Mouse (Mus musculus) adrenal gland, postnatal 10 days (tissue): ENCODE results near the gene Tnp1. TPM values are rescaled to one million over a fixed set of nuclear protein-coding genes. Genes with fewer than 3 reads are reported as not detected.

ENCODE experiments used
- DNase-seq: peaks from one replicate; pipeline ENCODE4 v3.0.0; 2021; ENCODE audit warnings: mixed read lengths
- total RNA-seq, 2 experiments: library from RNA; stranded (reverse); gene quantifications; 2 replicates each; pipeline ENCODE4 v1.2.3; 2021

Tnp1 gene
- total RNA-seq, 2 experiments from 2014 or later: not detected

DNA sequence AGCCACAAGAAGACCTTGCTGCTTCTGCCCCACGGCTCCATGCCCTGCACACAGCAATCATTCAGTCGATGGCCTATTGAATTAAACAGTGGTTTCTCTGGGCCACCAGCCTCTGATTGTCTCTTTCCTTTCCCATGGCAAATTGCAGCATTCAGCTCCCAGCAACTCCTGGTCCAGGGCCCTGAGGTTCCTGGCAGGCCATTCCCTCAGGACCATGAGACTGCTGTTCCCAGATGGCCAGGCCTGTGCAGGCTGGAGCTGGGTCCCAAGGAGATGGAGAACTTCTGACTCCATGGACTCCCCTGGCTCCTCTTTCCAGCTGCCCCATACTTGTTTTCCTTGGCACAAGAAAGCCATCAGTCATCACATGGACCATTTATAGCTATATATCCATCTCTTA is 10.8 kb downstream of the Tnp1 start:
- no peak for DNase-seq

GRCm38 (mm10) chr1:73002637-73003036 is 13.1 kb downstream of the Tnp1 start:
- no peak for DNase-seq

GRCm38 (mm10) chr1:73001961-73002360 is 13.7 kb downstream of the Tnp1 start:
- no peak for DNase-seq

GRCm38 (mm10) chr1:72994751-72995528 is 20.8 kb downstream of the Tnp1 start:
- no peak for DNase-seq

DNA sequence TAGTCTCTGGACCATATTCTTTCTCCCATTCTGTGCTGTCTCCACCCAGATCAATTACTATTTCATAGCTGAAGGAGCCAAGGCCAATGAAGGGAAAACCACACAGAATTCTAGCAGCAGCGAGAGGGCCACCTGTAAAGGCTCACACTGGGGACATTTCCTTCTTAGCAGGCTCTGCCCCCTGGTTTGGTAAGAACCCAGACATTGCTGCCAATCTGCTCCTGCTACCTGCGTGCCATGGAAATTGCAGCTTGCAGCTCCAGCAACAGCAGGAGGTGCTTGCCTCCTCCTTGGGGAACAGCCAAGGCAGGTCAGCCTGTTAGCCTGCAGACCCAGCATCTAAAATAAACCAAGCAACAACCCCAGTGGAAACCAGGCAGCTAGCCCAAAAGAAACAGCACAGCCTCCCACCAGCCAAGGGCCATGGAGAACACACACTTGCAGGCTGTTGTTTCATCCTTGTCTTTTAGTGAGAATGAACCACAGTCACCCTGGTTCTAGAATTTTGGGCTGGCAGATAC is 22.7 kb downstream of the Tnp1 start:
- DNase-seq: no peak

DNA sequence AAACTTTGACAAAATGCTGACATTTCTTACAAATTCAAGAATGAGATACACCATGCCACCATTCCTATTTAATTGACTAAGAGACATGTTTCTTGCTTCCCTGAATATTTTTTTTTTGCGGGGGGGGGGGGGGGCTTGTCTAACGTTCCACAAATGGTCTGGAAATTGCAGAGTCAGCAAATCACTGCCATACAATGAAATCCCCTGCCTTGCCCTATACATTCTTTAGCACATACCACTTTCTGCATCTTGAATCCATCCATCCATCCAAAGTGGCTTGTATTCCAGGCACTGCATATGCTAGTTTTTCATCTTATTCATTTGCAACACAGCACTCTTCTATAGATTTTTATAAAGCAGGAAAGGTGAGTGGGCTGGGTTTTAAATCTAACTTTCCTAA is 23.5 kb downstream of the Tnp1 start:
- DNase-seq: no peak

- DNase-seq: no peak
Observed at GRCm38 (mm10) chr1:72988904-72989303, 26.8 kb downstream of the Tnp1 start.

- no peak for DNase-seq
Observed at GRCm38 (mm10) chr1:72986715-72987114, 29.0 kb downstream of the Tnp1 start.

GRCm38 (mm10) chr1:72978956-72979355 is 36.8 kb downstream of the Tnp1 start:
- no peak for DNase-seq

DNA sequence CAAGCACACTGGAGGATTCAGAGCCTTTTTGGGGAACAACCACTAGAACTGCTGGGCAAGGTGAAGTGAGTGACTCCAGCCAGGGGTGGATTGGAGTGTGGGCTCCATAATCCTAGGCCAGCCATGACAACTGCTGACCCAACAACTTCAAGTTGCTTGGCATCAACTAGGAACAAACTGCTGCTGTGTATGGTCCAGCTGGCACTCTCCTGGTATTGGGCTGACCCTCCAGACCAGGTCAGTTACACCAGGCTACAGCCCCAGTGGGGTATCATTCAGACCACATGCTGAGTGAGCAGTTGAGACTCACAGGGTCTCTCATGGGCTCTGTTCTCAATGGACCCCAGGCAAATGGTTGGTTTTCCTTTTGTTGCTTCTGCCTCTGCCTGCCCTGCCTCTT is 41.5 kb downstream of the Tnp1 start:
- no peak for DNase-seq

- DNase-seq: peak; percentile 60
Observed at GRCm38 (mm10) chr1:72970461-72970860, 45.2 kb downstream of the Tnp1 start.

DNA sequence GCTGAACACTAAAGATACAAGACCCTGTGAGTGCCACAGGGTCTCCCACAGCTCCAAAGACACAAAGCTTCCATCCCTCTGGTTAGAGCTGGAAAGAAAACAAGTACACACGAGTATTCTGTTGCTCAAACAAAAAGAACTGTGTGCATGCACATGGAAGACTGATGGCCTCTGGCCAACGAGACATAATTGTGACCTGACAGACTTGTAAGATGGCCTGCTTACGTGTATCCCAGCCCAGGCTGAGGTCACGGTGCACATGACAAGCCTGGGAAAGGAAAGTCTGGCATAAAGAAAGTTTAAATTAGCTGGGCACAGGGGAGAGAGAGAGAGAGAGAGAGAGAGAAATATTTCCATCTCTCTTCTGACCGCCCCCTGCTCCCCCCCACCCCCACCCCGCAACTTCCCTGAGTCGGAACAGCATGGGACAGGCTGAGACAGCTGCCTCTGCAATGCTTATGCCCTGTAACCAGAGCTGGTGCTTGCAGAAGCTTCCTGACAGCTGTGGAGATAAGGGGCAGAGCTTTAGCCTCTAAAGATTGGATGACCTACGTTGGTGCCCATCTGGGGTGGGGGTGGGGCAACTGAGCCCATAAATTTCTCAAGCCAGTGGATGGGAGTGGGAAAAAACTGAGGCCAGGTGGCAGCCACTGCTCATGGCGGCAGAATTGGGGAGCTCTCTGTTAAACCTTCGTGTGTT is 46.4 kb downstream of the Tnp1 start:
- DNase-seq: no peak

DNA sequence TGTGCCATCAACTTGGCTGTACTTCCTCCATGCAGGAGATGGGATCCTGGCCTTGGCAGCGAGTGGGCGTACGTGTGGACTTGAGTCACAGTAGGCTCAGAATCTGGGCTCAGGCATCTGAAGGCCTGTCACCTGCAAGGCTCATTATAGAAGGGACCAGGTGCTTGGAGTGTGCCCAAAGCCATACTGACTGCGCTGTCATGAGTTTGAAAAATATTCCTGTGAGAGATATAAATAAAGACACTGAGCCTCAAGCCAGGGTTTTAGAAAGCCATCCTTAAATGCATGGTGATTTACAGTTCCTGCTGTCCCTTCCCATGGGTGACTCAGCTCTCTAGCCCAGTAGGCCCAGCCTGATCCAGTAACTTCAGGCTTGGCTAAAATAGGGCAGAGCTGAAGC is 49.3 kb downstream of the Tnp1 start:
- peak; percentile 11 for DNase-seq

Other genes with a start within 250 kb of the Tnp1 start
- 100 to 1,000 TPM; 210 to 501 TPM for gene Igfbp2, start 191.4 kb downstream of the Tnp1 start, total RNA-seq
- gene Igfbp5, start 141.0 kb downstream of the Tnp1 start, total RNA-seq: 100 to 1,000 TPM in 1 of 2 experiments, 10 to 100 TPM in 1; 85.9 to 120 TPM